Mouse (Mus musculus): ENCODE results near the gene Inhbb. TPM values are rescaled to one million over a fixed set of nuclear protein-coding genes. Genes with fewer than 3 reads are reported as not detected.

The Inhbb gene
- polyA plus RNA-seq, 1 experiment from 2014 or later, result 0.55 TPM

GRCm38 (mm10) chr1:119388664-119389396, 33.2 kb downstream of the Inhbb start:
- no peak overlapping the region for H3K4me2 ChIP-seq (ENCODE audit: low read length)

GRCm38 (mm10) chr1:119386306-119386705, 35.7 kb downstream of the Inhbb start:
- H3K36me3 ChIP-seq (ENCODE audit: insufficient read depth, low read length), result no peaks in the 10 kb centered on the region
- no peaks in the 10 kb centered on the region for H3K27me3 ChIP-seq (ENCODE audit: insufficient read depth, low read length)
- H3K27ac ChIP-seq, result no peak overlapping the region
- no peak overlapping the region for H3K4me3 ChIP-seq (replicated peaks; ENCODE audit: low read depth, low read length)
- DNase-seq (ENCODE audit: low spot score), result no peak
- H3K9me3 ChIP-seq (replicated peaks; ENCODE audit: low read length), result no peaks in the 10 kb centered on the region
- no peak for ATAC-seq (replicated peaks; ENCODE audit: low FRiP score, low read depth)
- no peaks in the 10 kb centered on the region for H3K4me1 ChIP-seq (replicated peaks; ENCODE audit: insufficient read depth, low read length)
- 80% methylated on average over 3 of the region's 3 CpGs for WGBS
- no peak overlapping the region for H3K9ac ChIP-seq (ENCODE audit: low read depth, low read length)
- TF ChIP-seq CTCF (IDR thresholded peaks at IDR 0.05; ENCODE audit: low read depth), result no peak
- H3K4me2 ChIP-seq (ENCODE audit: low read length), result no peak overlapping the region

More at GRCm38 (mm10) chr1:119388664-119389396, 33.2 kb downstream of the Inhbb start:
- Histone ChIP-seq H3K4me3 (replicated peaks; ENCODE audit: low read depth, low read length) (no peak overlapping the region), H3K27me3 (ENCODE audit: insufficient read depth, low read length) (no peaks in the 10 kb centered on the region), H3K36me3 (ENCODE audit: insufficient read depth, low read length) (no peaks in the 10 kb centered on the region), H3K9me3 (replicated peaks; ENCODE audit: low read length) (no peaks in the 10 kb centered on the region), H3K27ac (no peak overlapping the region), H3K9ac (ENCODE audit: low read depth, low read length) (no peak overlapping the region), H3K4me1 (replicated peaks; ENCODE audit: insufficient read depth, low read length) (no peaks in the 10 kb centered on the region)
- WGBS, result 6% methylated on average over 19 of the region's 19 CpGs
- no peak for TF ChIP-seq CTCF (IDR thresholded peaks at IDR 0.05; ENCODE audit: low read depth)
- 0 out of 2 replicates have a peak, but pooled peaks have one; percentile 42 for ATAC-seq (replicated peaks; ENCODE audit: low FRiP score, low read depth)
- DNase-seq (ENCODE audit: low spot score), result peak; percentile 44

GRCm38 (mm10) chr1:119383916-119384315, 38.1 kb downstream of the Inhbb start:
- no peak for TF ChIP-seq CTCF (IDR thresholded peaks at IDR 0.05; ENCODE audit: low read depth)
- DNase-seq (ENCODE audit: low spot score), result no peak
- no peaks in the 10 kb centered on the region for H3K9me3 ChIP-seq (replicated peaks; ENCODE audit: low read length)
- H3K36me3 ChIP-seq (ENCODE audit: insufficient read depth, low read length), result no peaks in the 10 kb centered on the region
- 53% methylated on average over 10 of the region's 10 CpGs for WGBS
- no peak overlapping the region for H3K4me3 ChIP-seq (replicated peaks; ENCODE audit: low read depth, low read length)
- H3K9ac ChIP-seq (ENCODE audit: low read depth, low read length), result no peak overlapping the region
- H3K27ac ChIP-seq, result no peak overlapping the region
- no peak overlapping the region for H3K4me2 ChIP-seq (ENCODE audit: low read length)
- no peak for ATAC-seq (replicated peaks; ENCODE audit: low FRiP score, low read depth)
- H3K4me1 ChIP-seq (replicated peaks; ENCODE audit: insufficient read depth, low read length), result no peaks in the 10 kb centered on the region
- H3K27me3 ChIP-seq (ENCODE audit: insufficient read depth, low read length), result no peaks in the 10 kb centered on the region

- no peak overlapping the region for H3K4me2 ChIP-seq (ENCODE audit: low read length)
- no peaks in the 10 kb centered on the region for H3K27me3 ChIP-seq (ENCODE audit: insufficient read depth, low read length)
- no peak overlapping the region for H3K9ac ChIP-seq (ENCODE audit: low read depth, low read length)
- H3K27ac ChIP-seq, result no peak overlapping the region
- 77% methylated on average over 4 of the region's 4 CpGs for WGBS
- H3K4me3 ChIP-seq (replicated peaks; ENCODE audit: low read depth, low read length), result no peak overlapping the region
- no peaks in the 10 kb centered on the region for H3K36me3 ChIP-seq (ENCODE audit: insufficient read depth, low read length)
- H3K9me3 ChIP-seq (replicated peaks; ENCODE audit: low read length), result no peaks in the 10 kb centered on the region
- no peak for ATAC-seq (replicated peaks; ENCODE audit: low FRiP score, low read depth)
- no peaks in the 10 kb centered on the region for H3K4me1 ChIP-seq (replicated peaks; ENCODE audit: insufficient read depth, low read length)
- DNase-seq (ENCODE audit: low spot score), result no peak
- TF ChIP-seq CTCF (IDR thresholded peaks at IDR 0.05; ENCODE audit: low read depth), result no peak
Observed at GRCm38 (mm10) chr1:119380609-119381008, 41.4 kb downstream of the Inhbb start.

- Histone ChIP-seq H3K4me1 (replicated peaks; ENCODE audit: insufficient read depth, low read length) (no peaks in the 10 kb centered on the region), H3K27me3 (ENCODE audit: insufficient read depth, low read length) (no peaks in the 10 kb centered on the region), H3K4me2 (ENCODE audit: low read length) (no peak overlapping the region), H3K36me3 (ENCODE audit: insufficient read depth, low read length) (no peaks in the 10 kb centered on the region), H3K27ac (no peak overlapping the region), H3K4me3 (replicated peaks; ENCODE audit: low read depth, low read length) (no peak overlapping the region), H3K9ac (ENCODE audit: low read depth, low read length) (no peak overlapping the region), H3K9me3 (replicated peaks; ENCODE audit: low read length) (no peaks in the 10 kb centered on the region)
- TF ChIP-seq CTCF (IDR thresholded peaks at IDR 0.05; ENCODE audit: low read depth), result no peak
- DNase-seq (ENCODE audit: low spot score), result no peak
- ATAC-seq (replicated peaks; ENCODE audit: low FRiP score, low read depth), result no peak
- 68% methylated on average over 5 of the region's 5 CpGs for WGBS
Observed at GRCm38 (mm10) chr1:119375376-119375775, 46.7 kb downstream of the Inhbb start.

- ATAC-seq (replicated peaks; ENCODE audit: low FRiP score, low read depth) (no peak), DNase-seq (ENCODE audit: low spot score) (no peak)
- Histone ChIP-seq H3K9me3 (replicated peaks; ENCODE audit: low read length) (no peaks in the 10 kb centered on the region), H3K27ac (no peak overlapping the region), H3K4me2 (ENCODE audit: low read length) (no peak overlapping the region), H3K36me3 (ENCODE audit: insufficient read depth, low read length) (no peaks in the 10 kb centered on the region), H3K4me3 (replicated peaks; ENCODE audit: low read depth, low read length) (no peak overlapping the region), H3K4me1 (replicated peaks; ENCODE audit: insufficient read depth, low read length) (no peaks in the 10 kb centered on the region), H3K9ac (ENCODE audit: low read depth, low read length) (no peak overlapping the region), H3K27me3 (ENCODE audit: insufficient read depth, low read length) (no peaks in the 10 kb centered on the region)
- 57% methylated on average over 12 of the region's 12 CpGs for WGBS
- no peak for TF ChIP-seq CTCF (IDR thresholded peaks at IDR 0.05; ENCODE audit: low read depth)
Observed at GRCm38 (mm10) chr1:119367546-119367945, 54.5 kb downstream of the Inhbb start.

Data from kidney, postnatal 0 days (tissue).